Mouse (Mus musculus) adrenal gland, postnatal 14 days (tissue): Measurements from ENCODE around the gene H2al1j. TPM values are rescaled to one million over a fixed set of nuclear protein-coding genes. Genes with fewer than 3 reads are reported as not detected.
"Not testable (repeated sequence)": the region's sequence is repeated elsewhere in the genome, so short reads cannot be mapped to it uniquely, and the experiment has no call there.

Experiments used
- DNase-seq: peaks from one replicate; pipeline ENCODE4 v3.0.0; 2021; ENCODE audit warnings: mixed read lengths
- long read RNA-seq, 2 experiments: library from polyadenylated mRNA; stranded (forward); transcript quantifications; one replicate each; pipeline ENCODE4 v2.0.0; 2021
- total RNA-seq: library from RNA; stranded (reverse); gene quantifications from 2 replicates; pipeline ENCODE4 v1.2.3, GENCODE M21; 2021

H2al1j gene
- total RNA-seq: not detected in 2 replicates
- long read RNA-seq, experiment 1: 0 reads
- long read RNA-seq, experiment 2: 0 reads

GRCm38 (mm10) chrX:11327522-11327921 lies at the start of gene H2al1j:
H2al1j (plus strand) TSS chrX:11327822.
- DNase-seq: not testable (repeated sequence)

DNA sequence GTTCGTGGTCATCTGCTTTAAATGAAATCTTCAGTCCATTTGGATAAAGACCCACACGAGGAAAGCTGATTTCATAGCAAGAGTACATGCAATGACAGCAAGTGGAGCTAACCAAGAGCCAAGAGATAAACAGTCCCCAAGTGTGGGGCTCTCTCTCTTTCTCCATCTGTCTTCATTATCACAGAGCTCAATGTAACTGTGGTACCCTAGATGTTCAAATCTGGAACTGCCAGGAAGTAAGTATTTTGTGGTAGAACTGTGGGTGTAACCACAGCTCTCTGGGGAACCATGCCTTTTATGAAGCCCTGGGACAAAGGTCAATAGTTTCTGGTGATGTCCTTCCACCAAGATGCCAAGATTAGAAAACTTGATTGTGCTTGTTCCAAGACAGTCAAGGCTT lies 46.9 kb upstream of the H2al1j start:
- no peak for DNase-seq

DNA sequence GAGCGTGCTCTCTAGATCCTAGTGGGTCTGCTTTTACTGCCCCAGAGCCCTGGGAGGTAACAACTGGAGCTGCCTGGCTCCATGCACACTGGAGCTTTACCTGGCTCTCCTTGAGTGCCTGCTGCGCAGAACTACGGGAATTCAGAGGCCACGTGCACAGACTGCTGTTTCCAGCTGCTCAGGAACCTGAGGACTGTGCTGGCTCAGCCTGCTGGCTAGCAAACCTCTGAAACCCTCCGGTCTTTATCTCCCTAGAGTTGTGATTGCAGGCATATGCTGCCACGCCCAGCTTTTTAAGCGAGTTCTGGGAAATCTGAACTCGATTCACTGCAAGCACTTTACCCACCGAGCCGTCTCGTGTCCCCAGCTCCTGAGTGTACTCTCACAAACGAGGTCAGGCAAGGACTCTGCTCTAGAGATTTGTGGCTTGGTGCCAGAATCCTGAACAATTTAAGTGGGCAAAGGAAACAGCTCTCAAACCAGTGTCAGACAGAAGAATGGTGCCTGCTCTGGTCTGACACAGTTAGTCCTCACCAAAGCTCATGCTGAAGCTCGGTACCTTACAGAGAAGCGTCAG lies 39.2 kb upstream of the H2al1j start:
- peak; percentile 19 for DNase-seq

DNA sequence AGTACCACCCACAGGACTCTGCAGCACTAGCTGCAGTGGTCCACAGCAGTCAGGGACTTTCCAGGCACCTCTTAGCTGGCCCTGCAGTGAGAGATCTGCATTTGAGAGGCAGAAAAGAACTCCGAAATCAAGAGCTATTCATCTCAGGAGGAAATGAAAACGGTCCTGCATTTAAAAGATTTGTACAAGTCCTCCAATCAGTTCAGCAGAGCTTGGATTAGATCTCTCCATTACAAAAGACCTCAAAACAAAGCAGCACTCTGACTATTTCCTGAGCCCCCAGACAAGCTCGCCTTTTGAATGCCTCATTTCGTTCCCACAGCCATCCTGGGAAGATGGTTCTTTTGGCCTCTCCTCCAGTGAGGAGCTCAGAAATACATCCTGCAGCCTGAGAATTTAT lies 38.4 kb upstream of the H2al1j start:
- no peak for DNase-seq

DNA sequence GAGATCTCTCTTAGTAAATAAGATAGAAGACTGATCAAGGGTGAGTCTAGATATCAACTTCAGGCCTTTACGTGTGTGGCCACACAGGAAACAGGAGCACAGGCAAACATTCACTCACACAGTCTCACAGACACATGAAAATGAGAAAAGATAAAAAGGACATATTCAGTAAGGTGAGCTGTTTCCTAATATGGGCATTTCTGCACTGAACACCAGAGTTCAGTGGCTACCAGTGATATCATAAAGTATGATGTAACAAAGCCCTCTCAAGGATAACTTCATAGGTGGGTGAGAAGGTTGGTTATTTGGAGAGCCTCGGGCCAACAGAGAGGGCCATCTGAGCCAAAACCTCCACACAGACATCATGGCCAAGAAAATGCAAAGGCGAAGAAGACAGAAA lies 28.7 kb upstream of the H2al1j start, which contains the start of gene H2al1a:
Gene H2al1a, plus strand, starts transcription at position 301 of the 400 bp plus-strand sequence.
- DNase-seq: not testable (repeated sequence)

DNA sequence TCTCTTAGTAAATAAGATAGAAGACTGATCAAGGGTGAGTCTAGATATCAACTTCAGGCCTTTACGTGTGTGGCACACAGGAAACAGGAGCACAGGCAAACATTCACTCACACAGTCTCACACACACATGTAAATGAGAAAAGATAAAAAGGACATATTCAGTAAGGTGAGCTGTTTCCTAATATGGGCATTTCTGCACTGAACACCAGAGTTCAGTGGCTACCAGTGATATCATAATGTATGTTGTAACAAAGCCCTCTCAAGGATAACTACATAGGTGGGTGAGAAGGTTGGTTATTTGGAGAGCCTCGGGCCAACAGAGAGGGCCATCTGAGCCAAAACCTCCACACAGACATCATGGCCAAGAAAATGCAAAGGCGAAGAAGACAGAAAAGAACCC lies 25.5 kb upstream of the H2al1j start, which contains the start of gene H2al1b:
Gene H2al1b, plus strand, starts transcription at position 301 of the 400 bp plus-strand sequence.
- DNase-seq: not testable (repeated sequence)

DNA sequence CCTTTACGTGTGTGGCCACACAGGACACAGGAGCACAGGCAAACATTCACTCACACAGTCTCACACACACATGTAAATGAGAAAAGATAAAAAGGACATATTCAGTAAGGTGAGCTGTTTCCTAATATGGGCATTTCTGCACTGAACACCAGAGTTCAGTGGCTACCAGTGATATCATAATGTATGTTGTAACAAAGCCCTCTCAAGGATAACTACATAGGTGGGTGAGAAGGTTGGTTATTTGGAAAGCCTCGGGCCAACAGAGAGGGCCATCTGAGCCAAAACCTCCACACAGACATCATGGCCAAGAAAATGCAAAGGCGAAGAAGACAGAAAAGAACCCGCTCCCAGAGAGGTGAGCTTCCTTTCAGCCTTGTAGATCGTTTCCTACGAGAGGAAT lies 22.3 kb upstream of the H2al1j start, which contains the start of gene H2al1c:
Gene H2al1c, plus strand, starts transcription at position 301 of the 400 bp plus-strand sequence.
- DNase-seq: not testable (repeated sequence)

GRCm38 (mm10) chrX:11308524-11308923 lies 19.1 kb upstream of the H2al1j start, which contains the start of gene H2al1d:
H2al1d (plus strand) TSS chrX:11308824.
- DNase-seq: not testable (repeated sequence)

DNA sequence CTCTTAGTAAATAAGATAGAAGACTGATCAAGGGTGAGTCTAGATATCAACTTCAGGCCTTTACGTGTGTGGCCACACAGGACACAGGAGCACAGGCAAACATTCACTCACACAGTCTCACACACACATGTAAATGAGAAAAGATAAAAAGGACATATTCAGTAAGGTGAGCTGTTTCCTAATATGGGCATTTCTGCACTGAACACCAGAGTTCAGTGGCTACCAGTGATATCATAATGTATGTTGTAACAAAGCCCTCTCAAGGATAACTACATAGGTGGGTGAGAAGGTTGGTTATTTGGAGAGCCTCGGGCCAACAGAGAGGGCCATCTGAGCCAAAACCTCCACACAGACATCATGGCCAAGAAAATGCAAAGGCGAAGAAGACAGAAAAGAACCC lies 16.0 kb upstream of the H2al1j start, which contains the start of gene H2al1e:
Gene H2al1e, plus strand, starts transcription at position 301 of the 400 bp plus-strand sequence.
- not testable (repeated sequence) for DNase-seq

- DNase-seq: not testable (repeated sequence)
Observed at GRCm38 (mm10) chrX:11314858-11315257, 12.8 kb upstream of the H2al1j start, which contains the start of gene H2al1f. H2al1f (plus strand) TSS chrX:11315158.

DNA sequence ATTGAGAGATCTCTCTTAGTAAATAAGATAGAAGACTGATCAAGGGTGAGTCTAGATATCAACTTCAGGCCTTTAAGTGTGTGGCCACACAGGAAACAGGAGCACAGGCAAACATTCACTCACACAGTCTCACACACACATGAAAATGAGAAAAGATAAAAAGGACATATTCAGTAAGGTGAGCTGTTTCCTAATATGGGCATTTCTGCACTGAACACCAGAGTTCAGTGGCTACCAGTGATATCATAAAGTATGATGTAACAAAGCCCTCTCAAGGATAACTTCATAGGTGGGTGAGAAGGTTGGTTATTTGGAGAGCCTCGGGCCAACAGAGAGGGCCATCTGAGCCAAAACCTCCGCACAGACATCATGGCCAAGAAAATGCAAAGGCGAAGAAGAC lies 9.7 kb upstream of the H2al1j start, which contains the start of gene H2al1g:
Gene H2al1g, plus strand, starts transcription at position 301 of the 400 bp plus-strand sequence.
- not testable (repeated sequence) for DNase-seq

GRCm38 (mm10) chrX:11321192-11321591 lies 6.4 kb upstream of the H2al1j start, which contains the start of gene H2al1h:
H2al1h (plus strand) TSS chrX:11321492.
- DNase-seq: not testable (repeated sequence)

GRCm38 (mm10) chrX:11324359-11324758 lies 3.3 kb upstream of the H2al1j start, which contains the start of gene H2al1i:
H2al1i (plus strand) TSS chrX:11324659.
- not testable (repeated sequence) for DNase-seq

- no peak for DNase-seq
Observed at GRCm38 (mm10) chrX:11345762-11346161, 18.1 kb downstream of the H2al1j start.

GRCm38 (mm10) chrX:11346756-11347155 lies 19.1 kb downstream of the H2al1j start:
- no peak for DNase-seq

- no peak for DNase-seq
Observed at GRCm38 (mm10) chrX:11360823-11361222, 33.2 kb downstream of the H2al1j start.

DNA sequence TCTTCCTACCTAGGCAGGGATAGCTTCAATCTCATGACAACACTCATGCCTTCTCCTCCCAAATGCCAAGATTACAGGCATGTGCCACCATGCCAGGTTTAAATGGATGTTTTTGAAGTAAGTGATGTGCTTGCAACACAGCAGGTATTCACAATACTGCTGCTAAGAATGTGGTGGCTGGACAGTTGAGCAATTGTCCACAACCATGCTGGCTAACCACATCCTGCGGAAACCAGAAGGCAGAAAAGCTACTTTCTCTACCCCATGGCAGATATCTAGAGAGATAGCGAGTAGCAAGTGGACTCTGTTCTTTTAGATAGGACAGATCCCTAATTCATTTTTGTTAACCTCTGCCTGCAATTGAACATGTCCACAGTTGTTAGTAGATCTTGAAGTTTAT lies 33.6 kb downstream of the H2al1j start:
- DNase-seq: no peak

GRCm38 (mm10) chrX:11363890-11364289 lies 36.3 kb downstream of the H2al1j start:
- peak; percentile 58 for DNase-seq

- no peak for DNase-seq
Observed at GRCm38 (mm10) chrX:11365151-11365550, 37.5 kb downstream of the H2al1j start.
